Mouse (Mus musculus): ENCODE data around the gene Nbas. TPM values are rescaled to one million over a fixed set of nuclear protein-coding genes. Genes with fewer than 3 reads are reported as not detected.

Nbas gene
- polyA plus RNA-seq (2014; fragmentation: Illumina TruSeq; extraction: RNeasy Lipid Tissue Mini Kit (QIAGEN cat#74804); ENCODE audit: low replicate concordance) = 9.0 TPM

DNA sequence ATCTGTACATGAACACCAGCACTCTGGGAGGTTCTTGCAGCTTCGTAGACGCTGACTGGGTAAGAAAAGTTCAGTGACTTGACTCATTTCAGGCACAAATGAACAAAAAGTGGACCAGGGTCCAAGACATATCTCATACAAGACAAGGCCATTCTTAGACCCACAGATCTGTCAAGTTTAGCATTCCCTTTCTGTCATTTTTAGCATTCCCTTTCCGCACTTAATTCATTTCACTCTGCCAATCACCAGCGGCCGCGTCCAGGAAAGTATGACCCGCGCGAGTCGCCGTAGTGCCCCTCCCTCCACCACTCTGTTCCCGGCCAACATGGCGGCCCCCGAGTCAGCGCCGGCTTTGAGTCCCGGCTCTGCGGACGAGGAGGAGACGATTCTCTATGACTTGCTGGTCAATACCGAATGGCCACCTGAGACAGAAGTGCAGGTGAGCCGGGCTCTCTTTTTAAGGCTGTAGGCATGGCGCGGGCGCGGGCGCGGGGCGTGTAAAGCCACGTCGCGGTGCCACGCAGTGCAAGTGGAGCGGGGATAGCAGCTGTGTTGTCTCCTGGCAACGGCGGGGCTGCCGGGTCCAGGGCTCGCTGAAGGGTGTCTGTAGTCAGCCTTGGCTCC, at the start of gene Nbas:
Gene Nbas (plus strand): TSS at position 308 of the 624 bp plus-strand sequence.

DNA sequence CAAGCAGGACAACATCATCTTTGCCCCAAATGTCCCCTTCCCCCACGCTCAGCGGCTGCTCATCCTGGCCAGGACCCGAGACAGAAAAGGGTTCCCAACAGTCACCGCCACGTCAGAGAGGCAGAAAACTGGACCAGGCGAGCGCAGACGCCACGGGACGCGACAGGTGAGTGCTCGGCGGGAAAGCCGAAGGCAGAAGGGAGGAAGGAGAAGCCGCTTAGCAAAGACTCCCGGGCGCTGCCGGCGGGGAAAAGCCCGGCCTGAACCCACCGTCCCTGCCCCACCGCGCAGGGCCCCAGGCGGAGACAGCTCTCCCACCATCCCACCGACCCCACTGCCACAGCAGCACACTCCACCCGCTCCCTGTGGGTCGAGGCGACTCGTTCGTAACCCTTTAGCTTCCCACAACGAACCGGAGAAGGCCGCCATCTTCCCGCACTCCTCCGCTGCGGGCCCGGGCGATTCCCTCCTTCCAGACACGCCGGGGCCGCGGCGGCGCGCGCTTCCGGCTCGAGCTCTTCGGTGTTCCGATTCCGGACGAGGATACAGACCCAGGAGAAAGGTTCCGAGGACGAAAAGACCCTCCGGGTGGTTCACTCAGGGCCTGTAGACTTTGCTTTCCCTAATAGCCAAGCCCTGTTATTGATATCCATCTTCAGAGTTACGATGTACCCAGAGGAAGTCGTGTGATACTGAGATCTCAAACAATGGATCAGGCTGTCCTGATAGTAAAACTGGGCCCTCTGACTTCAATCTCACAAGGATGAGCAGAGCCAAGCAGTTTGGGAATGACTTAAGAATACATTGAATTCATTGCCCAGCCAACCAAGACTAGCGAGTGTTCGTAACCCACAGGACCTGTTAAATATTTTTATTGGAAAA, 20.0 kb upstream of the Nbas start, which contains the start of gene Ddx1:
Gene Ddx1 (minus strand): TSS at position 523 of the 882 bp plus-strand sequence.

Other genes starting within 250 kb of the Nbas start
- 197 TPM for gene Ddx1, start 19.9 kb upstream of the Nbas start, polyA plus RNA-seq (2014; fragmentation: Illumina TruSeq; extraction: RNeasy Lipid Tissue Mini Kit (QIAGEN cat#74804); ENCODE audit: low replicate concordance)